Mouse (Mus musculus): ENCODE results near the gene Cpn2.

GRCm38 (mm10) chr16:30215811-30216210, 51.5 kb downstream of the Cpn2 start:
- TF ChIP-seq CTCF (IDR thresholded peaks at IDR 0.05; ENCODE audit: low read depth, low read length) = no peak
- no peak for TF ChIP-seq TAL1 (conservative IDR thresholded peaks at IDR 0.05; ENCODE audit: low read depth, low read length)
- TF ChIP-seq GATA1 (IDR thresholded peaks at IDR 0.05; ENCODE audit: borderline replicate concordance, low read length) = no peak
- no peak for TF ChIP-seq POLR2AphosphoS5 (IDR thresholded peaks at IDR 0.05; ENCODE audit: insufficient replicate concordance, low read depth, low read length)
